ENCODE assay signal across 7 mouse cellular contexts in the genomic region with DNA sequence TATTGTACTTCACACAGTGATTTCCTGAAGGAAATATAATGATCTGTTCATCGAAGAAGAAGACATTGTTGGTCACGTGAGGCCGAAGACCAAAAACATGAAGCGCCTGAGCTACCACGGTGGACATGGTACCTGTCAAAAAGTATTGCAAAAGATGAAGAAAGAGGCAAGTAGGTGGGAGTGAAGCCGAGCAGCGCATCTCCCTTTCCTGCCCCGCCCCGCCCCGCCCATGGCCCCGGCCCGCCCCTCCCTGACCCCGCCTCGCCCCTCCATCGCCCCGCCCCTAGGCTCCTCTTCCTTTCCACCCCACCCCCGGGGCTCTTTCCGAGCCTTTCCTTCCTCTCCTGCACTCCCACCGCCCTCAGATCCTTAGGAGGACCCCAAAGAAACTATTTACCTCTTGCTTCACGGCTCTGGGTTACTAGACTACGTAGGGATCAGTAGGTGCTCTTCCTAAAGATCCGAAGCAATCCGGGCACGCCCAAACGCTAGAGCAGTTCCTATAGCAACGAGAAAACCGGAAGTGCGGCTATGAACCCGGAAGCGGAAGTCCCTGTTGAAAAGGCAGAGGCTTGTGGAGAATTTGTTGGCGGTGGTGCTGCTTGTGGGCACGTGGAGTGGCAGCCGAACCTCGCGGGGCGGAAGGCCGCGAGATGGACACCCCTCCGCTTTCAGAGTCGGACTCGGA. TPM values are rescaled to one million over a fixed set of nuclear protein-coding genes. Genes with fewer than 3 reads are reported as not detected.
DNase-seq lines count a peak whose midpoint lies in the region; ATAC-seq lines count a peak whose summit lies in the region.

Gene Cfap57, minus strand, starts transcription at position 499 of the 688 bp plus-strand sequence.
Gene Ebna1bp2, plus strand, starts transcription at position 521 of the 688 bp plus-strand sequence.

- H3K27ac ChIP-seq in embryonic facial prominence, embryonic 11.5 days (replicated peaks; ENCODE audit: low read depth, low read length) = no peak within 1 kb of the TSS
- no peak within 1 kb of the TSS for H3K27ac ChIP-seq in limb, embryonic 11.5 days (replicated peaks; ENCODE audit: low read depth, low read length)
- H3K27ac ChIP-seq in midbrain, embryonic 14.5 days (replicated peaks; ENCODE audit: low read depth, low read length) = no peak within 1 kb of the TSS; the same call in 1 of the 2 replicates

- peak within 1 kb of the TSS; percentile 73 for H3K9ac ChIP-seq in embryonic facial prominence, embryonic 11.5 days (replicated peaks; ENCODE audit: low read length)
- H3K9ac ChIP-seq in limb, embryonic 11.5 days (ENCODE audit: low read length) = peak within 1 kb of the TSS; percentile 71
- peak within 1 kb of the TSS; percentile 60 for H3K9ac ChIP-seq in midbrain, embryonic 14.5 days (replicated peaks; ENCODE audit: low read length)

- H3K36me3 ChIP-seq in embryonic facial prominence, embryonic 11.5 days (replicated peaks; ENCODE audit: control insufficient read depth, insufficient read depth, low read depth, low read length) = peaks cover 5% of the 10 kb centered on the region
- peaks cover 10% of the 10 kb centered on the region; the same call in 1 of the 2 replicates for H3K36me3 ChIP-seq in limb, embryonic 11.5 days (ENCODE audit: control insufficient read depth, insufficient read depth, low read length)
- H3K36me3 ChIP-seq in midbrain, embryonic 14.5 days (ENCODE audit: control insufficient read depth, insufficient read depth, low read length) = peaks cover 24% of the 10 kb centered on the region

- no peaks in the 10 kb centered on the region for H3K27me3 ChIP-seq in embryonic facial prominence, embryonic 11.5 days (ENCODE audit: control insufficient read depth, insufficient read depth, low read length)
- H3K27me3 ChIP-seq in limb, embryonic 11.5 days (ENCODE audit: control insufficient read depth, insufficient read depth, low read length) = no peaks in the 10 kb centered on the region
- H3K27me3 ChIP-seq in midbrain, embryonic 14.5 days (ENCODE audit: control insufficient read depth, insufficient read depth, low read length) = no peaks in the 10 kb centered on the region

- peak; percentile 94 for DNase-seq in adrenal gland, postnatal 14 days
- DNase-seq in embryonic facial prominence, embryonic 11.5 days (ENCODE audit: low spot score) = peak; percentile 97
- peak; percentile 99 for DNase-seq in heart, adult 11 months
- peak; percentile 94 for DNase-seq in kidney, adult 18-20 months
- DNase-seq in limb, embryonic 11.5 days (ENCODE audit: low spot score) = peak; percentile 93
- DNase-seq in midbrain, embryonic 14.5 days = peak; percentile 97
- peak; percentile 80 to 86 for DNase-seq in spleen, adult 18-20 months

- peak; percentile 87 for ATAC-seq in embryonic facial prominence, embryonic 11.5 days (replicated peaks; ENCODE audit: insufficient number of reproducible peaks, low FRiP score, low TSS enrichment, low read depth)
- ATAC-seq in limb, embryonic 11.5 days (ENCODE audit: insufficient number of reproducible peaks, low FRiP score, low TSS enrichment, low read depth) = peak; percentile 92
- ATAC-seq in midbrain, embryonic 14.5 days (ENCODE audit: low FRiP score, low TSS enrichment) = peak; percentile 92

- H3K4me2 ChIP-seq in embryonic facial prominence, embryonic 11.5 days (ENCODE audit: low read depth, low read length) = peak within 1 kb of the TSS; percentile 86
- H3K4me2 ChIP-seq in limb, embryonic 11.5 days (ENCODE audit: low read depth, severe bottlenecking) = peak within 1 kb of the TSS; percentile 87
- H3K4me2 ChIP-seq in midbrain, embryonic 14.5 days (ENCODE audit: low read length) = peak within 1 kb of the TSS; percentile 81

- H3K4me1 ChIP-seq in embryonic facial prominence, embryonic 11.5 days (ENCODE audit: control insufficient read depth, insufficient read depth, low read length) = no peaks in the 10 kb centered on the region
- H3K4me1 ChIP-seq in limb, embryonic 11.5 days (ENCODE audit: control insufficient read depth, insufficient read depth, low read length) = peaks cover 7% of the 10 kb centered on the region; the same call in 1 of the 2 replicates
- peaks cover 6% of the 10 kb centered on the region for H3K4me1 ChIP-seq in midbrain, embryonic 14.5 days (ENCODE audit: control insufficient read depth, insufficient read depth, low read length)

- WGBS in embryonic facial prominence, embryonic 11.5 days = under 1% methylated on average over 36 of the region's 41 CpGs
- under 1% methylated on average over 35 of the region's 41 CpGs for WGBS in limb, embryonic 11.5 days
- WGBS in midbrain, embryonic 14.5 days = 1% methylated on average over 39 of the region's 41 CpGs

- no peaks in the 10 kb centered on the region for H3K9me3 ChIP-seq in embryonic facial prominence, embryonic 11.5 days (replicated peaks; ENCODE audit: control insufficient read depth, low read length)
- H3K9me3 ChIP-seq in limb, embryonic 11.5 days (ENCODE audit: control insufficient read depth, low read length) = 0 out of 2 replicates have a peak, but pooled peaks cover 2% of the 10 kb centered on the region
- peaks cover 4% of the 10 kb centered on the region for H3K9me3 ChIP-seq in midbrain, embryonic 14.5 days (ENCODE audit: control insufficient read depth, low read length)

- peak within 1 kb of the TSS; percentile 75 for H3K4me3 ChIP-seq in embryonic facial prominence, embryonic 11.5 days (ENCODE audit: low read depth, low read length)
- peak within 1 kb of the TSS; percentile 78 for H3K4me3 ChIP-seq in limb, embryonic 11.5 days (ENCODE audit: low read depth, low read length)
- H3K4me3 ChIP-seq in midbrain, embryonic 14.5 days (replicated peaks; ENCODE audit: low read depth, low read length) = peak within 1 kb of the TSS; percentile 66

RNA-seq across cellular contexts. Expression of gene Cfap57, which starts in this region (rescaled TPM):
- not detected in 2 replicates for total RNA-seq in adrenal gland, postnatal 14 days (2021)
- 0.42 and 0.79 TPM in 2 replicates for polyA plus RNA-seq in embryonic facial prominence, embryonic 11.5 days (2014; fragmentation: Nextera tagmentation; extraction: Ambion mirVana)
- polyA plus RNA-seq in limb, embryonic 11.5 days (2014; fragmentation: Nextera tagmentation; extraction: Ambion mirVana) = 0.40 and 0.45 TPM in 2 replicates
- 1.3 and 1.8 TPM in 2 replicates for polyA plus RNA-seq in midbrain, embryonic 14.5 days (2014; fragmentation: Nextera tagmentation; extraction: Ambion mirVana)

RNA-seq across cellular contexts. Expression of gene Ebna1bp2, which starts in this region (rescaled TPM):
- 67.7 and 86.3 TPM in 2 replicates for total RNA-seq in adrenal gland, postnatal 14 days (2021)
- 180 and 191 TPM in 2 replicates for polyA plus RNA-seq in embryonic facial prominence, embryonic 11.5 days (2014; fragmentation: Nextera tagmentation; extraction: Ambion mirVana)
- 180 and 190 TPM in 2 replicates for polyA plus RNA-seq in limb, embryonic 11.5 days (2014; fragmentation: Nextera tagmentation; extraction: Ambion mirVana)
- polyA plus RNA-seq in midbrain, embryonic 14.5 days (2014; fragmentation: Nextera tagmentation; extraction: Ambion mirVana) = 106 and 117 TPM in 2 replicates
